Mouse (Mus musculus) liver, postnatal 0 days (tissue): Measurements from ENCODE around the gene Clcn6.

Experiments used
- CTCF ChIP-seq: sonication (generic); IDR thresholded peaks from 2 replicates; pipeline ENCODE4 v1.5.1; 2016; ENCODE audit warnings: antibody characterized with exemption, low read depth
- EP300 ChIP-seq: IDR thresholded peaks from 2 replicates; pipeline ENCODE4 v1.6.1; 2016; ENCODE audit warnings: antibody characterized with exemption, low read depth, mild to moderate bottlenecking

- TF ChIP-seq CTCF (no peak), EP300 (no peak)
These were observed 1.6 kb upstream of the Clcn6 start for GRCm38 (mm10) chr4:148040029-148040830.
